Mouse (Mus musculus) neural tube, embryonic 15.5 days (tissue): Measurements from ENCODE around the gene Bcl7c. TPM values are rescaled to one million over a fixed set of nuclear protein-coding genes. Genes with fewer than 3 reads are reported as not detected.
"Not testable (repeated sequence)": the region's sequence is repeated elsewhere in the genome, so short reads cannot be mapped to it uniquely, and the experiment has no call there.

Experiments used
- ATAC-seq: fragments of 200-750 bp; cut with Nextera tagmentation; 2 replicates; pipeline ENCODE4 v1.8.0; 2017; ENCODE audit warnings: mild to moderate bottlenecking, moderate TSS enrichment, moderate library complexity; ENCODE audit not compliant: low FRiP score
- H3K27ac ChIP-seq: fragments of 300-500 bp; sonication (generic); replicated peaks from 2 replicates; pipeline ENCODE4 v1.5.1; 2015; ENCODE audit warnings: mild to moderate bottlenecking, inconsistent platforms
- H3K27me3 ChIP-seq: fragments of 300-500 bp; sonication (generic); replicated peaks from 2 replicates; pipeline ENCODE4 v1.6.1; 2015; ENCODE audit warnings: inconsistent platforms
- H3K36me3 ChIP-seq: fragments of 300-500 bp; sonication (generic); 2 replicates; pipeline ENCODE4 v1.6.1; 2015; ENCODE audit warnings: inconsistent platforms
- H3K4me1 ChIP-seq: fragments of 300-500 bp; sonication (generic); 2 replicates; pipeline ENCODE4 v1.6.1; 2015; ENCODE audit warnings: inconsistent platforms
- H3K4me2 ChIP-seq: fragments of 300-500 bp; sonication (generic); 2 replicates; pipeline ENCODE4 v1.6.1; 2015; ENCODE audit warnings: inconsistent platforms, mild to moderate bottlenecking, moderate library complexity
- H3K4me3 ChIP-seq: fragments of 300-500 bp; sonication (generic); replicated peaks from 2 replicates; pipeline ENCODE4 v1.5.1; 2015; ENCODE audit warnings: mild to moderate bottlenecking, inconsistent platforms
- H3K9ac ChIP-seq: fragments of 300-500 bp; sonication (generic); replicated peaks from 2 replicates; pipeline ENCODE4 v1.6.1; 2015; ENCODE audit warnings: mild to moderate bottlenecking, inconsistent platforms
- H3K9me3 ChIP-seq: fragments of 300-500 bp; sonication (generic); replicated peaks from 2 replicates; pipeline ENCODE4 v1.6.1; 2016; ENCODE audit warnings: inconsistent platforms
- WGBS: fragments of 180-500 bp; shearing (Covaris S2); methylation state at CpG from one replicate; pipeline ENCODE4 v1.1.7; 2015; ENCODE audit warnings: mixed read lengths; 5-methylcytosine and 5-hydroxymethylcytosine counted together
- polyA plus RNA-seq: library from polyadenylated mRNA; unstranded; fragments of >200 nt; fragmentation: Nextera tagmentation; extraction: Ambion mirVana; gene quantifications from 2 replicates; pipeline ENCODE4 v1.2.1, GENCODE M21; 2015

Gene Bcl7c
- polyA plus RNA-seq, 1 experiment from 2014 or later: 49.5 TPM

DNA sequence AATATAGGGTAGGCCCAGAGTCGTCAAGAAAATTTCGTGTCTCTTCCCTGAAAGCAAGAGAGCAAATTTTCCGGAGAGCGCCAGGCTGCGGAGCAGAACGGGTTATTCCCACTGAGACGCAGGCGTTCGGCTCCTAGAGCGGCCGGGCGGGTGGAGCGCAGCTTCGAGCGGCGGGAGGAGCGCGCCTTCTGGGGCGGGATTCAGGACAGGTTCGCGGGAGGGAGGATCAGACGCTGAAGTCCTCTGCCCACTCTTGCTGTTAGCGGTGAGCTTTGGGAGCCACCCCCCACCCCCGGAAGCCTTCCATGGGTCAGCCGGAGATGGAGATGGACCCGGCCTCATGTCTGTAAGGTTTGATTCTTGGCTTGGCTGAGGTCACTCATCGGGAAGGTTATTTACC, 71.8 kb downstream of the Bcl7c start:
- Histone ChIP-seq H3K4me3 (peak overlapping the region; percentile 59), H3K27me3 (no peaks in the 10 kb centered on the region), H3K9ac (peak overlapping the region; percentile 62), H3K36me3 (no peaks in the 10 kb centered on the region), H3K9me3 (no peaks in the 10 kb centered on the region), H3K27ac (peak overlapping the region; percentile 54), H3K4me2 (peak overlapping the region; percentile 74), H3K4me1 (peaks cover 10% of the 10 kb centered on the region)
- peak; percentile 83 for ATAC-seq
- WGBS: under 1% methylated on average over 27 of the region's 27 CpGs

DNA sequence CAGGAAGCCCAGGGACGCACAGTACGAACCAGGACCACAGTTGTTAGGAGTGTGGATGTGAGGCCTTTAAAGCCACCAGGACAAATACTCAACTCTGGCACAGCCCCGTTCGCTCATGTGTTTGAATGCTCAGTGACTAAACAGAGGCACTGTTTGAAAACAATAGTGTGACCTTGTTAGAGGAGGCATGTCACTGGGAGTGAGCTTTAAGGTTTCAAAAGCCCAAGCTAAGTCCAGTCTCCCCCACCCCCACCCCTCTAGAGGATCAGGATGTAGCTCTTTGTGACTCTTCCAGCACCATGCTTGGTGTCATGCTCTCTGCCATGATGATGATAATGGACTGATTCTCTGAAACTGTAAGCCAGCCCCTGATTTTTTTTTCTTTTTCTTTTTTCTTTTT, 77.3 kb downstream of the Bcl7c start:
- Histone ChIP-seq H3K36me3 (no peaks in the 10 kb centered on the region), H3K4me3 (no peak overlapping the region), H3K4me1 (no peaks in the 10 kb centered on the region), H3K27me3 (no peaks in the 10 kb centered on the region), H3K9ac (no peak overlapping the region), H3K4me2 (no peak overlapping the region), H3K27ac (no peak overlapping the region), H3K9me3 (no peaks in the 10 kb centered on the region)
- WGBS: 68% methylated on average over 4 of the region's 4 CpGs
- ATAC-seq: no peak

DNA sequence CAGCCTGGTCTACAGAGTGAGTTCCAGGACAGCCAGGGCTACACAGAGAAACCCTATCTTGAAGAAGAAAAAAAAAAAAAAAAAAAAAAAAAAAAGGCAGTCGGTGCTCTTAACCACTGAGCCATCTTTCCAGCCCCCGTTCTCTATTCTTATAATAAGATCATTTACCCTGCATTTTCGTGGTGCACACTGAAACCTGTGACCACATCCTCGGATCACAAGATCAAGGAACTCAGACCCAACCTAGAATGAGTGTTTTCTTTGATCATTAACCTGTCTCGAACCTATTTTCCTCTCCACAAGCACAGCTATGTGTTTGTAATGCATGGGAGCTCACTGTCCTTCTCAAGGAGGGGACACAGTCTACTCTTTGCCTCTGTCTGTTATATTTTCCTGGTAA, 80.1 kb downstream of the Bcl7c start:
- 91% methylated on average over 5 of the region's 5 CpGs for WGBS
- H3K4me1 ChIP-seq: no peaks in the 10 kb centered on the region
- H3K36me3 ChIP-seq: no peaks in the 10 kb centered on the region
- H3K27me3 ChIP-seq: no peaks in the 10 kb centered on the region
- H3K9me3 ChIP-seq: no peaks in the 10 kb centered on the region
- no peak overlapping the region for H3K4me3 ChIP-seq
- no peak overlapping the region for H3K4me2 ChIP-seq
- no peak overlapping the region for H3K27ac ChIP-seq
- no peak for ATAC-seq
- no peak overlapping the region for H3K9ac ChIP-seq

DNA sequence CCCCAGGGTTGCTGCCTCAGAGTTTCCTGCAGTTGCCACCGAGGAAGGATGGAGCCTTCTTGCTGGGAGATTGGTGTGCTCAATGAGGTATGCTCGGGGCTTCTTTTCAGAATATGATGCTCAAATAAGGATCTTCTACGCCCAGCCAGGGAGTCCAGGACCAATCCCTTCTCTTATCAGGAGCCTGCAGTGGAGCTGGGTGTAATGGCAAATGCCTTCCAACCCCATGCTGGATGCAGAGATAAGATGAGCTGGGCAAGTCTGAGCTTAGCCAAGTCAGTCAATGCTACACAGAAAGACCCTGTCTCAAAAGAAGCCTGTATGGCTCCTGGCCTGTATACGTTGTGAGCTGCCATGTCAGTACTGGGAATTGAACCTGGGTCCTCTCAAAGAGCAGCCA, 82.3 kb downstream of the Bcl7c start:
- Histone ChIP-seq H3K9me3 (no peaks in the 10 kb centered on the region), H3K9ac (no peak overlapping the region), H3K4me3 (no peak overlapping the region), H3K4me1 (no peaks in the 10 kb centered on the region), H3K4me2 (no peak overlapping the region), H3K27me3 (no peaks in the 10 kb centered on the region), H3K27ac (no peak overlapping the region), H3K36me3 (no peaks in the 10 kb centered on the region)
- ATAC-seq: no peak
- 92% methylated on average over 4 of the region's 4 CpGs for WGBS

DNA sequence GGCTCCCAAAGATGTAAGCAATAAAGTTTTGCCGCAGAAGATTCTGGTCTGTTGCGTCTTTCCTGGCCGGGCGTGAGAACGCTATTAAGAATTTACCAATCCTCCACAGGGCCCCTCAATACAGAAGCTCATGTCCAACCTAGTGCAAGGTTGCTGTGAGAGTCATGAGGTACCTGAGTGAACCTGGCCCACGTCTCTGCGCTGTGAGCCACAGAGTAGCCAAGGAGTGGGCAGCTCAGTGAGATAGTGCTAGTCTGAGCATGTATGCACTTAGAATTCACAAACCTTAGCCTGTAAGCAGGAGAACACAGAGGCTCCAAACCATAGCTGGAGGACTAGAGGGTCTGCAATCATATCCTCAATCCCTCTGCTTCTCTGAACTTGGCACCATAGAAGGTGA, 82.7 kb downstream of the Bcl7c start:
- Histone ChIP-seq H3K4me2 (no peak overlapping the region), H3K36me3 (no peaks in the 10 kb centered on the region), H3K4me1 (no peaks in the 10 kb centered on the region), H3K9ac (no peak overlapping the region), H3K27me3 (no peaks in the 10 kb centered on the region), H3K9me3 (no peaks in the 10 kb centered on the region), H3K27ac (no peak overlapping the region), H3K4me3 (no peak overlapping the region)
- 97% methylated on average over 7 of the region's 7 CpGs for WGBS
- ATAC-seq: no peak

DNA sequence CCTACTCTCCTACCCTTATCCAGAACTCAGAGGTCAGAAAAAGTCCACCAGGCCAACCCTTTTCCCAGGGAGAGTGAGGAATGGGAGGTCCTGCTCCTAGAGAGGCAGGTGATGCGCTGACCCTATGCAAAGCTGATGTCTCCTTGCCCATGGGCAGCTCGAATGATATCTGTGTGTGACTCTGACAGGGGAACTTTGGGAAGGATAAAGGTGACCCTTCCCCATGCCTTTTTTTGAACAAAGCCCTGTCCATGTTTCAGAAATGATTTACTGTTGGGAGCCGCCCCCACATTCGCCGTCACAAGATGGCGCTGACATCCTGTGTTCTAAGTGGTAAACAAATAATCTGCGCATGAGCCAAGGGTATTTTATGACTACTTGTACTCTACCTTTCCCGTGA, 90.3 kb downstream of the Bcl7c start:
- not testable (repeated sequence) for H3K36me3 ChIP-seq, H3K4me2 ChIP-seq, H3K9ac ChIP-seq, H3K9me3 ChIP-seq, H3K27me3 ChIP-seq, H3K4me3 ChIP-seq, ATAC-seq, H3K27ac ChIP-seq
- 89% methylated on average over 7 of the region's 8 CpGs for WGBS
- peaks cover 31% of the 10 kb centered on the region for H3K4me1 ChIP-seq

DNA sequence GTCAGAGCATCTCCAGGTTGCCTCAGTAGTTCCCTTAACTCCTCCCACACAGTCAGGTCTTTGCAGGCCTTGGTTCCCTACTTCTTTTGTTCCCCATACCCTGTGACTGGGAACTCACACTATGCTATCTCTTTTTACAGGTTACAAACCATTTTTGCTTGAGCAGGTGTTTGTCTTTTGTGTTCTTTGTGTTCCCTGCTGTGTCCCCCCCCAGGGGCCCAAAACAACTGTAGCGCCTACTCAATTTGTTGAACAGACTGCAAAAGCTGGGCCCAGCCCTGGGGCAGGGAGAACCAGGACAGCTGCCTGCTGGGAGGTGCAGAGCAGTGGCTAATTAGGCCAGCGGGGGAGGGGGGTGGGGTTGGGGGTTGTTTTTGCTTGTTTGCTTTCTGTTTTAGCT, 90.8 kb downstream of the Bcl7c start:
- WGBS: 27% methylated on average over 2 of the region's 2 CpGs
- no peaks in the 10 kb centered on the region for H3K36me3 ChIP-seq
- no peak overlapping the region for H3K4me3 ChIP-seq
- H3K4me2 ChIP-seq: no peak overlapping the region
- no peaks in the 10 kb centered on the region for H3K9me3 ChIP-seq
- no peak for ATAC-seq
- H3K27ac ChIP-seq: no peak overlapping the region
- H3K27me3 ChIP-seq: no peaks in the 10 kb centered on the region
- H3K9ac ChIP-seq: no peak overlapping the region
- H3K4me1 ChIP-seq: peaks cover 35% of the 10 kb centered on the region

DNA sequence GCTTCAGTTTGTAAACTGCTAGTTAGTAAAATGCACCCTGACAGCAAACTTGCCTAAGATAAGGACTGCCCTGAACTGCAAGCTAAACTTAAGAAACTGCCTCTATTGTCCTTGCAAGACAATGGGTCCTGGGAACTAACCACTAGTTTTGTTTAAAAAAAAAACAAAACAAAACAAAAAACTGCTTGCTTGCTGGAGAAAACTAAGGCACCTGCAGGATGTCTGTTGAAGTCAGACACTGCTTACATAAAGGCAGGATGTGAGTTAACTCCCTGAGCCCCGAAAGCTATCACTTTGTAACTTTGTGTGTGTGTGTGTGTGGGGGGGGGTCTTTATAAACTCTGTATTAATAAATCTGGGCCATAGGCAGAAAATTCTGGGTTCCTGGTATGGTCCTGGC, 91.9 kb downstream of the Bcl7c start:
- WGBS: 87% methylated on average over 1 of the region's 1 CpGs
- H3K9me3 ChIP-seq: no peaks in the 10 kb centered on the region
- no peak overlapping the region for H3K4me2 ChIP-seq
- H3K4me1 ChIP-seq: peaks cover 38% of the 10 kb centered on the region
- H3K36me3 ChIP-seq: peaks cover 8% of the 10 kb centered on the region
- no peak for ATAC-seq
- no peak overlapping the region for H3K9ac ChIP-seq
- no peak overlapping the region for H3K4me3 ChIP-seq
- no peak overlapping the region for H3K27ac ChIP-seq
- H3K27me3 ChIP-seq: no peaks in the 10 kb centered on the region

DNA sequence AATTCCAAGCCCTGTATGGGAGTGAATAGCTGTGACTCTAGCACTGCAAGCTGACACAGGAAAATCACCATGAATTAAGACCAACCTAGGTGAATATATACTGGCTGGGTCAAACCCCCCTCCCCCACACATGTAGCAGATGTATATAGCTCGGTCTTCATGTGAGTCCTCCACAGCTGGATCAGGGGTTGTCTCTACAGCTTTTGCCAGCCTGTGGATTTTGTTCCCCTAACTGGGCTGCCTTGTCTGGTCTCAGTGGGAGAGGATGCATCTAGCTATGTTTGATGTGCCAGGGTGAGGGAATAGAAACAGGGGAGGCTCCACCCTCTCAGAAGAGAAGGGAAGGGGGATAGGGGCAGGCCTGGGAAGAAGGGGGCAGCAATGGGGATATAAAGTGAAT, 92.4 kb downstream of the Bcl7c start:
- H3K4me3 ChIP-seq: peak overlapping the region; percentile 96
- H3K9ac ChIP-seq: 0 out of 2 replicates have a peak overlapping the region, but pooled peaks have one; percentile 92
- ATAC-seq: no peak
- WGBS: 53% methylated on average over 1 of the region's 1 CpGs
- peaks cover 14% of the 10 kb centered on the region for H3K36me3 ChIP-seq
- peak overlapping the region; percentile 86 for H3K4me2 ChIP-seq
- H3K9me3 ChIP-seq: no peaks in the 10 kb centered on the region
- peaks cover 38% of the 10 kb centered on the region for H3K4me1 ChIP-seq
- H3K27ac ChIP-seq: no peak overlapping the region; the same call in 1 of the 2 replicates
- no peaks in the 10 kb centered on the region for H3K27me3 ChIP-seq

DNA sequence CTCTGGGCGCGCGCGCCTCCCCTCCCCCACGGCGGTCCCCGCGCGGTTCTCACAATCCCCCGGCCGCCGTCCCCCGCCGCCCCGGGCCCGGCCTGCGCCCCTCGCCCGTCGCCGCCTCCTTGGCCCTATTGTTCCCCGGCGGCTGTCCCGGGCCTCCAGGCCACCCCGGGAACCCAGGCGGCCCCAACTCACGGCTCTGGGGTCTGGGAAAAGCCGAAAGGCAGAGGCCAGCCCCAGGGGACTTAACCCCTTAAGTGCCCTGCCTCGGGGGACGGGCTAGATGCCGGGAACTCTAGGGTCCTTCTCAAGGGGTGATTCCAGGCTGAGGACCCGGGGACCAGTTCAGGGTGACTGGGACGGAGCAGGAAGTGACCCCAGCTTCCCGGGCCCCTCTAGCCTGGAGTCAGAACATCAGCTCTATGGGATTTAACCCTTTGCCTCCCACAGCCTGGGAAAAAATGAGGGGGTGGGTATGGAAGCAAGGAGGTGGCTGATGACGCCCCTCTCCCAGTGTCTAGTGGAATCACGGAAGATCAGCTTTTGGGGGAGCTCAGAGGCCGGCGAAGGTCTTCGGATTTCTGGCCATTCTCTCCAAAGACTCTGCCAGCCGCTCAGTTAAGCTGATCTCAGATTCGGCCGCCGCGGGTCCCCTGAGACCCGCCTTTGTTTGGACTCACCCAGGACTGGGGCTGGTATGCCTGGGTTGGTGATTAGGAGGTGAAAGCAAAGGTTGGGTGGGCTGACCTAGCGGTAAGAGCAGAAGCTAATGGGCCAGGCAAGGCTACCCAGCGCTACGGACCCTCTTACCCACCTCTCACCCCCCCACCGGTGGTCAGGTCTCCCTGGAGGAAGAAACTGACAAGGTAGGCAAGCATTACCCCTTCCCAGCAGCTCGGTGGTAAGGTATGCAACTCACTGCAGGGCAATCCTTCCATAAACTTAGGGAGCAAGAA, 93.6 kb downstream of the Bcl7c start, which contains the start of gene Zfp629:
Gene Zfp629 (minus strand): TSS at position 907 of the 953 bp plus-strand sequence.
- Histone ChIP-seq H3K27ac (peak within 1 kb of the TSS; percentile 89), H3K4me1 (peaks cover 38% of the 10 kb centered on the region), H3K9me3 (no peaks in the 10 kb centered on the region), H3K27me3 (no peaks in the 10 kb centered on the region), H3K4me2 (peak within 1 kb of the TSS; percentile 86), H3K4me3 (peak within 1 kb of the TSS; percentile 96), H3K36me3 (peaks cover 25% of the 10 kb centered on the region), H3K9ac (peak within 1 kb of the TSS; percentile 92)
- under 1% methylated on average over 50 of the region's 50 CpGs for WGBS
- ATAC-seq: peak; percentile 92

DNA sequence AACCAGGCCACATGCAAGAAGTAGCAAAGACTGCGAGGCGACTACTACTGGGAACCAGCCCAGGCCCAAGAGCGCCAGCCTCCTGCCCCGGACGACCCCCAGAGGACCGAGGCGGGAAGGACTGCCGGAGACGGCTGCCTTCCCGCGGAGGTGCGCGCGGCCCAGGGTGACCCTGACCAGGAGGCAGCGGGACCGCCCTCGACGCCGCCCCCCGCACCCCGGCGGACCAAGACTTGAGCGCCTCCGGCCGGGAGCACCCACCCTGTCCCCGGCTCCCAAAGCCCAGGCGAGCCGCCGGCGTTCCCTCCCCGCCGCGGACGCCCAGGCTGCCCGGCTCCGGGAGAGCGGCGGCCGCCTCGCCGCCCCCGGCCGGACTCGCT, 94.2 kb downstream of the Bcl7c start:
- Histone ChIP-seq H3K4me2 (peak overlapping the region; percentile 86), H3K4me1 (peaks cover 38% of the 10 kb centered on the region), H3K27me3 (no peaks in the 10 kb centered on the region), H3K36me3 (peaks cover 32% of the 10 kb centered on the region), H3K4me3 (peak overlapping the region; percentile 96), H3K9ac (peak overlapping the region; percentile 92), H3K9me3 (no peaks in the 10 kb centered on the region), H3K27ac (peak overlapping the region; percentile 89)
- under 1% methylated on average over 44 of the region's 44 CpGs for WGBS
- ATAC-seq: peak; percentile 22

DNA sequence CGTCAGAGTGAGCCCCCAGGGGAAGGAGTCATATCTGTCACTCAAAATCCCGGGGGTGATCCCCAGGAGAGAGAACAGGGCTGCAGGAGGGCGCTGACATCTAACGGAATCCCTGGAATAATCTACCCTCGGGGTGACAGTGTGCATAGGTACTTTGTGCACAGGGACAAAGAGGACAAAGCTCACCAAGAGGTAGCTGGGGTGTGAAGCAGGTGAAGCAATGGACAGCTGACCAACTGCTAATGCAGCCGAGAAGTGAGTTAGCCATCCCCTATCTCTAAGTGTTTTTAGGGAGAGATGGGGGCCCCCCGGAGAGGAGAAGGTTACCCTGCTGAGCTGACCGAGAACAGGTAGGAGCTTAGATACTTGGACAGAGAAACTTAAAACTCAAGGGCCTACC, 94.6 kb downstream of the Bcl7c start:
- Histone ChIP-seq H3K9me3 (no peaks in the 10 kb centered on the region), H3K4me1 (peaks cover 38% of the 10 kb centered on the region), H3K27ac (peak overlapping the region; percentile 89; the same call in 1 of the 2 replicates), H3K4me3 (peak overlapping the region; percentile 96), H3K27me3 (no peaks in the 10 kb centered on the region), H3K9ac (peak overlapping the region; percentile 92), H3K36me3 (peaks cover 36% of the 10 kb centered on the region), H3K4me2 (peak overlapping the region; percentile 86)
- no peak for ATAC-seq
- 26% methylated on average over 8 of the region's 8 CpGs for WGBS
